ENCODE assay signal across 23 mouse cellular contexts in the genomic region with DNA sequence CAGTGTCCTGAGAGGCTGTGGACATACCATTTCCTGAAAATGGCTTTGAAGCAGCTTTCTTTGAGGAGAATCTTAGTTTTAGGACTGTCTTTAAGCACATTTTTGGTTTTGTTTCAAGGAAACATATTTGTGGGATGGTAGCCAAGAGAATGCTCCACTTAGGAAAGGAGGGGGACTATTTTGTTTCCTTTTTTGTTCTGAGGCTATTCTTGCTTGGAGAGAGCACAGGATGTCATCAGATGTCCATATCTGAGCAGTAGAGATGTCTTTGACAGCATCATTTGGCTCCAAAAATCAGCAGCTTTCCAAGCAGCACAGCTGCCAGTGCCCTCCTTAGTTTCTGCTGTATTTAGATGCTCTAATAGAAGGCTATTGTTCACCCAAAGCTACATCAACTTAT.
DNase-seq lines count a peak whose midpoint lies in the region; ATAC-seq and TF ChIP-seq lines count a peak whose summit lies in the region.
"Had no signal": no experiment of that assay in that cellular context is flagged by ENCODE, and none has a peak within 500 bp of the region (broad histone marks: within the 10 kb centered on the region; RNA-seq: fewer than 3 reads in every experiment).

No protein-coding gene starts in this region.

- H3K4me1 ChIP-seq in kidney, adult 2 months (ENCODE audit: control insufficient read depth, insufficient read depth, low read length), result no peaks in the 10 kb centered on the region
- H3K4me1 ChIP-seq in midbrain, embryonic 11.5 days (ENCODE audit: control insufficient read depth, insufficient read depth, low read length), result no peaks in the 10 kb centered on the region
- no peaks in the 10 kb centered on the region for H3K4me1 ChIP-seq in midbrain, embryonic 15.5 days
- H3K4me1 ChIP-seq: embryonic facial prominence, embryonic 12.5 days; megakaryocyte, embryonic 14.5 days had no signal

- no peaks in the 10 kb centered on the region for H3K9me3 ChIP-seq in midbrain, embryonic 11.5 days (ENCODE audit: control insufficient read depth, low read length)
- H3K9me3 ChIP-seq in midbrain, embryonic 15.5 days, result no peaks in the 10 kb centered on the region
- H3K9me3 ChIP-seq: embryonic facial prominence, embryonic 12.5 days; megakaryocyte, embryonic 14.5 days had no signal

- H3K27me3 ChIP-seq in kidney, adult 2 months (replicated peaks; ENCODE audit: control insufficient read depth, insufficient read depth, low read length), result no peaks in the 10 kb centered on the region
- no peaks in the 10 kb centered on the region for H3K27me3 ChIP-seq in midbrain, embryonic 11.5 days (ENCODE audit: control insufficient read depth, insufficient read depth, low read length)
- H3K27me3 ChIP-seq in midbrain, embryonic 15.5 days (replicated peaks), result no peaks in the 10 kb centered on the region
- H3K27me3 ChIP-seq: CH12.LX; embryonic facial prominence, embryonic 12.5 days; megakaryocyte, embryonic 14.5 days had no signal

- no peak overlapping the region for H3K4me2 ChIP-seq in midbrain, embryonic 11.5 days
- H3K4me2 ChIP-seq in midbrain, embryonic 15.5 days, result no peak overlapping the region
- H3K4me2 ChIP-seq: embryonic facial prominence, embryonic 12.5 days had no signal

- H3K4me3 ChIP-seq in kidney, adult 2 months (ENCODE audit: insufficient read depth, low read depth, low read length), result no peak overlapping the region
- H3K4me3 ChIP-seq in midbrain, embryonic 11.5 days (ENCODE audit: low read depth, low read length), result no peak overlapping the region
- H3K4me3 ChIP-seq in midbrain, embryonic 15.5 days, result no peak overlapping the region
- H3K4me3 ChIP-seq: embryonic facial prominence, embryonic 12.5 days; heart, adult 2 months; megakaryocyte, embryonic 14.5 days had no signal

- no peak overlapping the region for H3K9ac ChIP-seq in midbrain, embryonic 11.5 days (ENCODE audit: low read length)
- no peak overlapping the region for H3K9ac ChIP-seq in midbrain, embryonic 15.5 days
- H3K9ac ChIP-seq: embryonic facial prominence, embryonic 12.5 days had no signal

- TF ChIP-seq CTCF in kidney, adult 2 months (conservative IDR thresholded peaks at IDR 0.05; ENCODE audit: insufficient read depth, insufficient read length, low read depth, low read length), result no peak

- H3K27ac ChIP-seq in kidney, adult 2 months (ENCODE audit: insufficient read depth, low read depth, low read length), result no peak overlapping the region
- no peak overlapping the region for H3K27ac ChIP-seq in midbrain, embryonic 11.5 days (ENCODE audit: low read depth, low read length)
- no peak overlapping the region for H3K27ac ChIP-seq in midbrain, embryonic 15.5 days
- H3K27ac ChIP-seq: embryonic facial prominence, embryonic 12.5 days; heart, adult 2 months had no signal

- no peak for ATAC-seq in midbrain, embryonic 11.5 days (ENCODE audit: low FRiP score)
- no peak for ATAC-seq in midbrain, embryonic 15.5 days (replicated peaks)
- ATAC-seq: hindbrain, embryonic 16.5 days; intestine, postnatal 0 days; midbrain, embryonic 16.5 days had no signal

- peak; percentile 9 for DNase-seq in cerebellum, adult 9-11 months
- DNase-seq in cerebellum, adult 8-10 months, result no peak
- peak; percentile 21 for DNase-seq in kidney, adult 2 months
- no peak for DNase-seq in kidney, adult 11 months
- DNase-seq in midbrain, embryonic 11.5 days (ENCODE audit: low spot score, missing footprints), result peak; percentile 75
- no peak for DNase-seq in layer of hippocampus, postnatal 14 days (ENCODE audit: low spot score in 2 of 2)
- DNase-seq: adrenal gland, postnatal 14 days; gastrocnemius, postnatal 25 days; heart, adult 2 months; heart, postnatal 4 days; layer of hippocampus, postnatal 36 days; liver; lung, postnatal 10 days; right cerebral cortex, postnatal 14 days; spleen, adult 18-20 months; thymus, postnatal 36 days had no signal

- no peaks in the 10 kb centered on the region for H3K36me3 ChIP-seq in kidney, adult 2 months (ENCODE audit: control insufficient read depth, insufficient read depth, low read length)
- H3K36me3 ChIP-seq in midbrain, embryonic 11.5 days (ENCODE audit: control insufficient read depth, insufficient read depth, low read length), result no peaks in the 10 kb centered on the region
- H3K36me3 ChIP-seq in midbrain, embryonic 15.5 days (replicated peaks), result no peaks in the 10 kb centered on the region
- H3K36me3 ChIP-seq: embryonic facial prominence, embryonic 12.5 days had no signal

- TF ChIP-seq POLR2A in kidney, adult 2 months (IDR thresholded peaks at IDR 0.05; ENCODE audit: low read depth, low read length), result no peak

Comparison
In these comparisons a context has a peak if more than half of its experiments do, and no peak if none do; other contexts are left out.
1. DNase-seq: peak in cerebellum, adult 9-11 months (single experiment), kidney, adult 2 months (single experiment) and midbrain, embryonic 11.5 days (single experiment); none in cerebellum, adult 8-10 months (single experiment), kidney, adult 11 months (single experiment) and layer of hippocampus, postnatal 14 days (0 of 2).